Mouse (Mus musculus) skeletal muscle tissue, adult 2 months (tissue): ENCODE data around the gene Anp32a.

ENCODE experiments used
- DNase-seq: peaks from one replicate; pipeline ENCODE4 v3.0.0-alpha.2; 2012; ENCODE audit warnings: low read depth, low spot score

Gene Anp32a

GRCm38 (mm10) chr9:62341123-62341486, at the start of gene Anp32a:
TSS of gene Anp32a (plus strand) at chr9:62341293.
- DNase-seq: peak; percentile 91

- DNase-seq: peak; percentile 72
These were observed 45.9 kb upstream of the Anp32a start for GRCm38 (mm10) chr9:62295006-62295698.

- no peak for DNase-seq
These were observed 44.2 kb upstream of the Anp32a start for GRCm38 (mm10) chr9:62296891-62297290.

GRCm38 (mm10) chr9:62315556-62315955, 25.5 kb upstream of the Anp32a start:
- DNase-seq: no peak

GRCm38 (mm10) chr9:62318729-62319128, 22.4 kb upstream of the Anp32a start:
- no peak for DNase-seq

GRCm38 (mm10) chr9:62323816-62324215, 17.3 kb upstream of the Anp32a start:
- DNase-seq: no peak

GRCm38 (mm10) chr9:62325965-62326364, 15.1 kb upstream of the Anp32a start:
- DNase-seq: no peak

- DNase-seq: no peak
These were observed 6.7 kb upstream of the Anp32a start for GRCm38 (mm10) chr9:62334298-62334825.

- no peak for DNase-seq
These were observed 5.7 kb upstream of the Anp32a start for GRCm38 (mm10) chr9:62335396-62335795.

GRCm38 (mm10) chr9:62337924-62338635, 3.0 kb upstream of the Anp32a start:
- no peak for DNase-seq

- DNase-seq: no peak
These were observed 2.4 kb upstream of the Anp32a start for GRCm38 (mm10) chr9:62338636-62339191.

- no peak for DNase-seq
These were observed 581 bp upstream of the Anp32a start for GRCm38 (mm10) chr9:62340301-62341122.

- no peak for DNase-seq
These were observed 778 bp downstream of the Anp32a start for GRCm38 (mm10) chr9:62341701-62342440.

- no peak for DNase-seq
These were observed 1.5 kb downstream of the Anp32a start for GRCm38 (mm10) chr9:62342441-62343191.

GRCm38 (mm10) chr9:62343192-62343903, 2.3 kb downstream of the Anp32a start:
- peak; percentile 37 for DNase-seq

GRCm38 (mm10) chr9:62343904-62344491, 2.9 kb downstream of the Anp32a start:
- DNase-seq: no peak

- DNase-seq: peak; percentile 63
These were observed 3.5 kb downstream of the Anp32a start for GRCm38 (mm10) chr9:62344545-62344944.

GRCm38 (mm10) chr9:62345081-62345481, 4.0 kb downstream of the Anp32a start:
- no peak for DNase-seq
